Mouse (Mus musculus) thymus, adult 2 months (tissue): Measurements from ENCODE around the gene Milr1. TPM values are rescaled to one million over a fixed set of nuclear protein-coding genes. Genes with fewer than 3 reads are reported as not detected.

ENCODE experiments used
- DNase-seq: peaks from one replicate; pipeline ENCODE4 v3.0.0; 2021
- H3K27ac ChIP-seq: fragments of 200-500 bp; 2 replicates; pipeline ENCODE4 v1.5.1; 2012; ENCODE audit warnings: low read length, control low read depth; ENCODE audit not compliant: control insufficient read depth, insufficient read depth
- H3K27me3 ChIP-seq: fragments of 200-500 bp; 2 replicates; pipeline ENCODE4 v1.6.1; 2012; ENCODE audit warnings: mild to moderate bottlenecking, low read length, moderate library complexity, mixed read lengths; ENCODE audit not compliant: control insufficient read depth, insufficient read depth
- H3K36me3 ChIP-seq: fragments of 200-500 bp; 2 replicates; pipeline ENCODE4 v1.6.1; 2012; ENCODE audit warnings: mild to moderate bottlenecking, low read length, moderate library complexity; ENCODE audit not compliant: control insufficient read depth, insufficient read depth
- H3K4me1 ChIP-seq: fragments of 200-500 bp; replicated peaks from 2 replicates; pipeline ENCODE4 v1.6.1; 2012; ENCODE audit warnings: low read length; ENCODE audit not compliant: control insufficient read depth, insufficient read depth
- H3K4me3 ChIP-seq: fragments of 200-500 bp; 2 replicates; pipeline ENCODE4 v1.5.1; 2012; ENCODE audit warnings: mild to moderate bottlenecking, low read length, control low read depth, moderate library complexity; ENCODE audit not compliant: control insufficient read depth, insufficient read depth
- CTCF ChIP-seq: fragments of 200-500 bp; IDR thresholded peaks from 2 replicates; pipeline ENCODE4 v1.5.1; 2012; ENCODE audit warnings: mild to moderate bottlenecking, control low read depth, low read length, moderate library complexity, borderline replicate concordance; ENCODE audit not compliant: control insufficient read depth, poor library complexity, insufficient read depth; ENCODE audit errors: extremely low read depth
- POLR2A ChIP-seq: fragments of 200-500 bp; IDR thresholded peaks from 2 replicates; pipeline ENCODE4 v1.6.1; 2012; ENCODE audit warnings: mild to moderate bottlenecking, low read length, control low read depth, moderate library complexity; ENCODE audit not compliant: control insufficient read depth, poor library complexity, insufficient read depth; ENCODE audit errors: extremely low read depth
- WGBS: fragments of 180-500 bp; shearing (Covaris S2); methylation state at CpG from one replicate; pipeline ENCODE4 v1.1.7; 2018; 5-methylcytosine and 5-hydroxymethylcytosine counted together
- polyA plus RNA-seq: library from polyadenylated mRNA; depleted of rRNA; stranded (reverse); fragments of >200 nt; gene quantifications from 2 replicates; pipeline ENCODE4 v1.2.3, GENCODE M21; 2012

Gene Milr1
- polyA plus RNA-seq, 1 experiment: 3.6 TPM

GRCm38 (mm10) chr11:106707085-106707484, 43.9 kb upstream of the Milr1 start:
- DNase-seq: no peak
- 86% methylated on average over 8 of the region's 8 CpGs for WGBS
- no peak overlapping the region for H3K27ac ChIP-seq
- H3K36me3 ChIP-seq: peaks cover 22% of the 10 kb centered on the region
- TF ChIP-seq POLR2A: no peak
- no peak for TF ChIP-seq CTCF
- no peak overlapping the region for H3K4me3 ChIP-seq
- peaks cover 4% of the 10 kb centered on the region; the same call in 1 of the 2 replicates for H3K4me1 ChIP-seq
- H3K27me3 ChIP-seq: no peaks in the 10 kb centered on the region

GRCm38 (mm10) chr11:106707866-106708265, 43.2 kb upstream of the Milr1 start:
- peaks cover 4% of the 10 kb centered on the region; the same call in 1 of the 2 replicates for H3K4me1 ChIP-seq
- H3K36me3 ChIP-seq: peaks cover 21% of the 10 kb centered on the region
- H3K4me3 ChIP-seq: no peak overlapping the region
- no peaks in the 10 kb centered on the region for H3K27me3 ChIP-seq
- H3K27ac ChIP-seq: no peak overlapping the region
- no peak for DNase-seq
- WGBS: 88% methylated on average over 3 of the region's 3 CpGs
- TF ChIP-seq POLR2A: no peak
- TF ChIP-seq CTCF: no peak

GRCm38 (mm10) chr11:106709227-106709985, 41.6 kb upstream of the Milr1 start:
- H3K27me3 ChIP-seq: no peaks in the 10 kb centered on the region
- H3K4me3 ChIP-seq: no peak overlapping the region
- WGBS: 94% methylated on average over 15 of the region's 15 CpGs
- no peak overlapping the region for H3K27ac ChIP-seq
- peaks cover 32% of the 10 kb centered on the region for H3K36me3 ChIP-seq
- TF ChIP-seq CTCF: no peak
- DNase-seq: no peak
- H3K4me1 ChIP-seq: peaks cover 4% of the 10 kb centered on the region; the same call in 1 of the 2 replicates

GRCm38 (mm10) chr11:106710789-106711188, 40.2 kb upstream of the Milr1 start:
- 93% methylated on average over 5 of the region's 5 CpGs for WGBS
- Histone ChIP-seq H3K27ac (no peak overlapping the region), H3K36me3 (peaks cover 43% of the 10 kb centered on the region), H3K4me3 (no peak overlapping the region), H3K27me3 (no peaks in the 10 kb centered on the region), H3K4me1 (peaks cover 4% of the 10 kb centered on the region; the same call in 1 of the 2 replicates)
- DNase-seq: no peak
- TF ChIP-seq CTCF (no peak), POLR2A (no peak)

- WGBS: 88% methylated on average over 6 of the region's 6 CpGs
- no peaks in the 10 kb centered on the region for H3K27me3 ChIP-seq
- no peak for DNase-seq
- no peak overlapping the region for H3K4me3 ChIP-seq
- peaks cover 25% of the 10 kb centered on the region for H3K36me3 ChIP-seq
- TF ChIP-seq CTCF: no peak
- TF ChIP-seq POLR2A: no peak
- H3K27ac ChIP-seq: no peak overlapping the region
- no peaks in the 10 kb centered on the region for H3K4me1 ChIP-seq
Measured at GRCm38 (mm10) chr11:106715066-106715465, 36.0 kb upstream of the Milr1 start.

GRCm38 (mm10) chr11:106716568-106716967, 34.5 kb upstream of the Milr1 start:
- Histone ChIP-seq H3K27ac (no peak overlapping the region), H3K4me3 (no peak overlapping the region), H3K27me3 (no peaks in the 10 kb centered on the region), H3K4me1 (no peaks in the 10 kb centered on the region), H3K36me3 (peaks cover 25% of the 10 kb centered on the region)
- TF ChIP-seq POLR2A (no peak), CTCF (no peak)
- 57% methylated on average over 5 of the region's 5 CpGs for WGBS
- DNase-seq: no peak

- TF ChIP-seq CTCF (no peak), POLR2A (no peak)
- Histone ChIP-seq H3K27ac (no peak overlapping the region), H3K4me1 (peaks cover 9% of the 10 kb centered on the region), H3K27me3 (no peaks in the 10 kb centered on the region), H3K36me3 (peaks cover 2% of the 10 kb centered on the region; the same call in 1 of the 2 replicates), H3K4me3 (no peak overlapping the region)
- DNase-seq: no peak
- WGBS: 87% methylated on average over 8 of the region's 8 CpGs
Measured at GRCm38 (mm10) chr11:106720379-106720778, 30.6 kb upstream of the Milr1 start.
